Mouse (Mus musculus): Measurements from ENCODE around the gene Fam124a. TPM values are rescaled to one million over a fixed set of nuclear protein-coding genes. Genes with fewer than 3 reads are reported as not detected.

Fam124a gene
- 3.3 and 4.3 TPM in 2 replicates for polyA plus RNA-seq (2014; fragmentation: Nextera tagmentation; extraction: Ambion mirVana)

- TF ChIP-seq CTCF (IDR thresholded peaks at IDR 0.05; ENCODE audit: low read depth) = no peak
- H3K4me3 ChIP-seq (ENCODE audit: low read depth, low read length) = peak within 1 kb of the TSS; percentile 58
- DNase-seq = peak; percentile 91
- peaks cover 13% of the 10 kb centered on the region; the same call in 1 of the 2 replicates for H3K27me3 ChIP-seq (ENCODE audit: insufficient read depth, low read length)
- peak; percentile 88 for ATAC-seq (ENCODE audit: insufficient read depth)
- H3K27ac ChIP-seq (ENCODE audit: low read depth) = no peak within 1 kb of the TSS
- H3K36me3 ChIP-seq (ENCODE audit: insufficient read depth) = no peaks in the 10 kb centered on the region
- peak within 1 kb of the TSS; percentile 63 for H3K9ac ChIP-seq
- no peaks in the 10 kb centered on the region for H3K9me3 ChIP-seq (ENCODE audit: low read depth, low read length)
- peak within 1 kb of the TSS; percentile 96 for H3K4me2 ChIP-seq
- under 1% methylated on average over 51 of the region's 51 CpGs for WGBS
- peaks cover 9% of the 10 kb centered on the region for H3K4me1 ChIP-seq (ENCODE audit: insufficient read depth)
Observed at GRCm38 (mm10) chr14:62555309-62555829, at the start of gene Fam124a. TSS of gene Fam124a (plus strand) at chr14:62555737.

- ATAC-seq (ENCODE audit: insufficient read depth) (no peak), DNase-seq (no peak)
- Histone ChIP-seq H3K27me3 (ENCODE audit: insufficient read depth, low read length) (no peaks in the 10 kb centered on the region), H3K27ac (ENCODE audit: low read depth) (no peak overlapping the region), H3K9me3 (ENCODE audit: low read depth, low read length) (no peaks in the 10 kb centered on the region), H3K4me3 (ENCODE audit: low read depth, low read length) (no peak overlapping the region), H3K36me3 (ENCODE audit: insufficient read depth) (no peaks in the 10 kb centered on the region), H3K4me1 (ENCODE audit: insufficient read depth) (no peaks in the 10 kb centered on the region), H3K9ac (no peak overlapping the region), H3K4me2 (no peak overlapping the region)
- 73% methylated on average over 3 of the region's 3 CpGs for WGBS
- no peak for TF ChIP-seq CTCF (IDR thresholded peaks at IDR 0.05; ENCODE audit: low read depth)
Observed at GRCm38 (mm10) chr14:62506261-62506660, 49.3 kb upstream of the Fam124a start.

- no peak for DNase-seq
- Histone ChIP-seq H3K4me1 (ENCODE audit: insufficient read depth) (no peaks in the 10 kb centered on the region), H3K4me3 (ENCODE audit: low read depth, low read length) (no peak overlapping the region), H3K4me2 (no peak overlapping the region), H3K9me3 (ENCODE audit: low read depth, low read length) (no peaks in the 10 kb centered on the region), H3K36me3 (ENCODE audit: insufficient read depth) (no peaks in the 10 kb centered on the region), H3K27ac (ENCODE audit: low read depth) (no peak overlapping the region), H3K9ac (no peak overlapping the region), H3K27me3 (ENCODE audit: insufficient read depth, low read length) (no peaks in the 10 kb centered on the region)
- 52% methylated on average over 3 of the region's 3 CpGs for WGBS
- ATAC-seq (ENCODE audit: insufficient read depth) = no peak
- TF ChIP-seq CTCF (IDR thresholded peaks at IDR 0.05; ENCODE audit: low read depth) = no peak
Observed at GRCm38 (mm10) chr14:62509350-62509749, 46.2 kb upstream of the Fam124a start.

GRCm38 (mm10) chr14:62512845-62513244 is 42.7 kb upstream of the Fam124a start:
- ATAC-seq (ENCODE audit: insufficient read depth) (no peak), DNase-seq (no peak)
- Histone ChIP-seq H3K9me3 (ENCODE audit: low read depth, low read length) (no peaks in the 10 kb centered on the region), H3K4me3 (ENCODE audit: low read depth, low read length) (no peak overlapping the region), H3K27me3 (ENCODE audit: insufficient read depth, low read length) (no peaks in the 10 kb centered on the region), H3K4me2 (no peak overlapping the region), H3K36me3 (ENCODE audit: insufficient read depth) (no peaks in the 10 kb centered on the region), H3K27ac (ENCODE audit: low read depth) (no peak overlapping the region), H3K4me1 (ENCODE audit: insufficient read depth) (no peaks in the 10 kb centered on the region), H3K9ac (no peak overlapping the region)
- 53% methylated on average over 1 of the region's 1 CpGs for WGBS
- TF ChIP-seq CTCF (IDR thresholded peaks at IDR 0.05; ENCODE audit: low read depth) = no peak

GRCm38 (mm10) chr14:62530951-62531350 is 24.6 kb upstream of the Fam124a start:
- Histone ChIP-seq H3K4me1 (ENCODE audit: insufficient read depth) (no peaks in the 10 kb centered on the region), H3K9me3 (ENCODE audit: low read depth, low read length) (no peaks in the 10 kb centered on the region), H3K36me3 (ENCODE audit: insufficient read depth) (no peaks in the 10 kb centered on the region), H3K27me3 (ENCODE audit: insufficient read depth, low read length) (no peaks in the 10 kb centered on the region), H3K4me3 (ENCODE audit: low read depth, low read length) (no peak overlapping the region), H3K27ac (ENCODE audit: low read depth) (no peak overlapping the region), H3K9ac (no peak overlapping the region), H3K4me2 (no peak overlapping the region)
- no peak for ATAC-seq (ENCODE audit: insufficient read depth)
- DNase-seq = no peak
- WGBS = 52% methylated on average over 2 of the region's 2 CpGs
- TF ChIP-seq CTCF (IDR thresholded peaks at IDR 0.05; ENCODE audit: low read depth) = no peak

- Histone ChIP-seq H3K9me3 (ENCODE audit: low read depth, low read length) (no peaks in the 10 kb centered on the region), H3K9ac (no peak overlapping the region), H3K4me1 (ENCODE audit: insufficient read depth) (no peaks in the 10 kb centered on the region), H3K4me3 (ENCODE audit: low read depth, low read length) (no peak overlapping the region), H3K4me2 (no peak overlapping the region), H3K27me3 (ENCODE audit: insufficient read depth, low read length) (no peaks in the 10 kb centered on the region), H3K27ac (ENCODE audit: low read depth) (no peak overlapping the region), H3K36me3 (ENCODE audit: insufficient read depth) (no peaks in the 10 kb centered on the region)
- no peak for ATAC-seq (ENCODE audit: insufficient read depth)
- TF ChIP-seq CTCF (IDR thresholded peaks at IDR 0.05; ENCODE audit: low read depth) = no peak
- DNase-seq = no peak
- WGBS = 51% methylated on average over 5 of the region's 5 CpGs
Observed at GRCm38 (mm10) chr14:62536127-62536526, 19.4 kb upstream of the Fam124a start.

GRCm38 (mm10) chr14:62536988-62537387 is 18.5 kb upstream of the Fam124a start:
- H3K4me1 ChIP-seq (ENCODE audit: insufficient read depth) = no peaks in the 10 kb centered on the region
- no peaks in the 10 kb centered on the region for H3K9me3 ChIP-seq (ENCODE audit: low read depth, low read length)
- H3K27me3 ChIP-seq (ENCODE audit: insufficient read depth, low read length) = no peaks in the 10 kb centered on the region
- TF ChIP-seq CTCF (IDR thresholded peaks at IDR 0.05; ENCODE audit: low read depth) = no peak
- no peaks in the 10 kb centered on the region for H3K36me3 ChIP-seq (ENCODE audit: insufficient read depth)
- 30% methylated on average over 5 of the region's 5 CpGs for WGBS
- H3K27ac ChIP-seq (ENCODE audit: low read depth) = no peak overlapping the region
- DNase-seq = peak; percentile 82
- no peak overlapping the region for H3K4me3 ChIP-seq (ENCODE audit: low read depth, low read length)
- no peak overlapping the region for H3K9ac ChIP-seq
- H3K4me2 ChIP-seq = no peak overlapping the region
- ATAC-seq (ENCODE audit: insufficient read depth) = peak; percentile 65

Data from lung, embryonic 14.5 days (tissue).